Mouse (Mus musculus) liver, embryonic 14.5 days (tissue): ENCODE results near the gene Lsp1. TPM values are rescaled to one million over a fixed set of nuclear protein-coding genes. Genes with fewer than 3 reads are reported as not detected.

Source experiments
- ATAC-seq: fragments of 200-750 bp; cut with Nextera tagmentation; 2 replicates; pipeline ENCODE4 v1.8.0; 2017; ENCODE audit warnings: moderate number of reproducible peaks, mild to moderate bottlenecking, moderate library complexity; ENCODE audit not compliant: insufficient read depth
- DNase-seq, 3 experiments: peaks; one replicate each; pipeline ENCODE4 v3.0.0-alpha.2; 2012 to 2013; ENCODE audit warnings: low read depth in 3 of 3, low spot score in 3 of 3
- H3K27ac ChIP-seq: fragments of 300-500 bp; sonication (generic); 2 replicates; pipeline ENCODE4 v1.5.1; 2014; ENCODE audit warnings: moderate library complexity, mild to moderate bottlenecking, control low read depth, inconsistent platforms
- H3K27me3 ChIP-seq: fragments of 300-500 bp; sonication (generic); 2 replicates; pipeline ENCODE4 v1.6.1; 2014; ENCODE audit warnings: mild to moderate bottlenecking, low read length, moderate library complexity; ENCODE audit not compliant: control insufficient read depth, insufficient read depth
- H3K36me3 ChIP-seq: fragments of 300-500 bp; sonication (generic); replicated peaks from 2 replicates; pipeline ENCODE4 v1.6.1; 2014; ENCODE audit warnings: low read depth; ENCODE audit not compliant: control insufficient read depth, insufficient read depth
- H3K4me1 ChIP-seq, 2 experiments: fragments of 200-500 bp in 1 of 2; fragments of 300-500 bp in 1 of 2; sonication (generic) in 1 of 2; replicated peaks; 2 replicates each; pipeline ENCODE4 v1.6.1; 2012 to 2014; ENCODE audit warnings: antibody characterized with exemption in 1 of 2, inconsistent platforms in 1 of 2, low read length in 1 of 2; ENCODE audit not compliant: control insufficient read depth in 2 of 2, insufficient read depth in 2 of 2
- H3K4me2 ChIP-seq: fragments of 300-500 bp; sonication (generic); 2 replicates; pipeline ENCODE4 v1.6.1; 2014; ENCODE audit warnings: low read depth, mild to moderate bottlenecking, control low read depth, moderate library complexity
- H3K4me3 ChIP-seq, 2 experiments: fragments of 200-500 bp in 1 of 2; fragments of 300-500 bp in 1 of 2; sonication (generic) in 1 of 2; 2 replicates each; pipeline ENCODE4 v1.5.1; 2012 to 2014; ENCODE audit warnings: low read depth in 2 of 2, low read length in 2 of 2, mild to moderate bottlenecking in 2 of 2, control low read depth in 1 of 2, inconsistent platforms in 1 of 2, moderate library complexity in 1 of 2; ENCODE audit not compliant: insufficient read depth in 1 of 2
- H3K9ac ChIP-seq: fragments of 300-500 bp; sonication (generic); replicated peaks from 2 replicates; pipeline ENCODE4 v1.6.1; 2014; ENCODE audit warnings: mild to moderate bottlenecking, control low read depth, moderate library complexity
- H3K9me3 ChIP-seq: fragments of 300-500 bp; sonication (generic); 2 replicates; pipeline ENCODE4 v1.6.1; 2016; ENCODE audit warnings: low read length, mixed read lengths; ENCODE audit not compliant: control insufficient read depth
- CTCF ChIP-seq: IDR thresholded peaks from 2 replicates; pipeline ENCODE4 v1.5.1; 2016; ENCODE audit warnings: antibody characterized with exemption, low read depth, control low read depth
- EP300 ChIP-seq: IDR thresholded peaks from 2 replicates; pipeline ENCODE4 v1.6.1; 2016; ENCODE audit warnings: antibody characterized with exemption, low read depth
- WGBS: fragments of 180-500 bp; shearing (Covaris S2); extraction: QIAGEN DNeasy Blood & Tissue Kit; methylation state at CpG from one replicate; pipeline ENCODE4 v1.1.7; 2014; ENCODE audit not compliant: insufficient replicate concordance; 5-methylcytosine and 5-hydroxymethylcytosine counted together
- polyA plus RNA-seq, 2 experiments: library from polyadenylated mRNA; depleted of rRNA in 1 of 2; stranded (reverse) in 1 of 2; unstranded in 1 of 2; fragments of >200 nt; fragmentation: Nextera tagmentation in 1 of 2; extraction: Ambion mirVana in 1 of 2; gene quantifications; 2 replicates each; pipeline versions ENCODE4 v1.2.1 to v1.2.3; 2012 to 2014

Lsp1 gene
- polyA plus RNA-seq, 2 experiments, result 13.3 to 15.2 TPM

- H3K4me3 ChIP-seq, result no peak overlapping the region
- 40% methylated on average over 12 of the region's 12 CpGs for WGBS
- no peaks in the 10 kb centered on the region for H3K9me3 ChIP-seq
- no peaks in the 10 kb centered on the region for H3K27me3 ChIP-seq
- no peak for DNase-seq
- H3K4me1 ChIP-seq, result no peaks in the 10 kb centered on the region
- H3K4me2 ChIP-seq, result no peak overlapping the region
- no peaks in the 10 kb centered on the region for H3K36me3 ChIP-seq
- no peak overlapping the region for H3K27ac ChIP-seq
- no peak for TF ChIP-seq CTCF
- TF ChIP-seq EP300, result no peak
- no peak for ATAC-seq
- H3K9ac ChIP-seq, result no peak overlapping the region
Measured at GRCm38 (mm10) chr7:142510021-142510777, 49.6 kb downstream of the Lsp1 start.

DNA sequence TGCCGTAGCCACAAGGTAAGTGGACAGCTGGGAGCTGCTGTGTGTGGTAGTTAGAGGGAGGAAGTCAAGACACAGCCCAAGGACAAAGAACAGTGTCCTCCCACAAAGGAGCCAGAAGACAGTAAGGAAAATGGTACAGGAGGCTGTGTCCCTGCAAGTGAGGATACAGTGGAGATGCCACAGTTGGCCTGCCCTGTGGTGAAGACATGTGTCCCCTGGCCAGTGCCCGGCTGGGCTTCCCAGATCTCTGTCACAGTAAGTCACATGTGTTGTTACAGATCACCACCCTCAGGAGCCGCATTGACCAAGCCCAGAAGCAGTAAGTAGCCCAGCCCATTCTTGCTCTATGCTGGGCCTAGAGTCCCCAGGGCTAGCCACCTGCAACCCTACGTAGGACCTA is 53.4 kb downstream of the Lsp1 start:
- Histone ChIP-seq H3K27ac (no peak overlapping the region), H3K27me3 (no peaks in the 10 kb centered on the region), H3K4me1 (no peaks in the 10 kb centered on the region), H3K4me2 (no peak overlapping the region), H3K9ac (no peak overlapping the region), H3K9me3 (no peaks in the 10 kb centered on the region), H3K36me3 (no peaks in the 10 kb centered on the region), H3K4me3 (no peak overlapping the region)
- TF ChIP-seq CTCF (no peak), EP300 (no peak)
- ATAC-seq (no peak), DNase-seq (no peak)
- 59% methylated on average over 4 of the region's 4 CpGs for WGBS

DNA sequence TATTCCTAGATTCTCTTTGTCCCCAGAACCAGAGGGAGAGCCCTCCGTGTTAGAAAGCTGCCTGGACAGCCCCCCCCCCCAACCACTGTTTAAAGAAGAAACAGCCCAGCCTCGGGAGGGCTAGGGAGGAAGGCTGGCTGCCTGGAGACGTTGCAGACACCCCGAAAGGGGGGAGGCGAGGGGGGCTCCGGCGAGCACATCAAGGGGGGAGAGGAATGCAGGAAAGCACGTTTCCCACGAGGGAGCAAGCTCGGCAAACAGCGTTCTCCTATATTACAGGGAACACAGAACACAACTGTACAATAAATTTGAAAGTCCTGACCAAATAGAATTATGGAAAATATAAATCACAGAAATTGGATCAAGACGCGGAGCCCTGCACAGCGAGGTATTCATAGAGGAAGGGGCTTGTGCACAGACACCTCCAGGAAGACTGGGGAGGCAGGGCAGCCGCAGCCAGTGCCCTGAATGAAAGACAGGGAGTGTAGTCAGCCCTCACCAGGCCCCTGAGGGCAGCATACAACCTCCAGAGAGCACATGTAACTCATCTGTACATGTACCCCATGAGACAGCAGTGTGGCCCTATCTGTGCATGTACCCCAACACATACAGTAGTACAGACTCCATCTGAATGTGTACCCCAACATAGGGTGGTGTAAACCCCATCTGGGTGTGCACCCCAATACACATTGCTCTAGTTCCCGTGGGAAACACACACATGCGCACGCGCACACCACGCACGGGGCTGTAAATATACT is 55.8 kb downstream of the Lsp1 start:
- no peak overlapping the region for H3K4me3 ChIP-seq
- no peak overlapping the region for H3K4me2 ChIP-seq
- H3K9ac ChIP-seq, result no peak overlapping the region
- no peak overlapping the region for H3K27ac ChIP-seq
- DNase-seq, result no peak
- peaks cover 0 to 4% of the 10 kb centered on the region in 2 experiments; a peak in 1 of 4 replicates for H3K4me1 ChIP-seq
- WGBS, result 51% methylated on average over 21 of the region's 21 CpGs
- TF ChIP-seq EP300 (no peak), CTCF (no peak)
- ATAC-seq, result no peak
- no peaks in the 10 kb centered on the region for H3K9me3 ChIP-seq
- no peaks in the 10 kb centered on the region for H3K27me3 ChIP-seq
- H3K36me3 ChIP-seq, result no peaks in the 10 kb centered on the region

DNA sequence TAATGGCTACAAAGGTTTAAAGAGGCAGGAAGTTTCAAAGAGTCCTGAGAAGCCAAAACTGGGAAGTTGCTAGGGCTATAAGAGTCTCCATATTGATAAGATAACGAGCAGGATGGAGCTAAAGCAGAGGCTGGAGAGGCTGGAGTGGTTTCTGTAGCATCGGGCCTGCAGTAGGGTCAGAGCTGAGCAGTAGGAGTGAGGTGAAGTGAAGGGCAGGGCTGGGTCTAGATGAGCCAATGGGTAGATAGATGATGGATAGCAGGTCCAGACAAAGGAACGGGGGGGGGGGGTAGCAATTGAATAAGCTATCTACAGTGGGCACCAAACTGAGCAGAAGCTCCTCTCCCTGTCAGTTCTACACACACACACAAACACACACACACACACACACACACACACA is 56.9 kb downstream of the Lsp1 start:
- no peak for ATAC-seq
- Histone ChIP-seq H3K9me3 (no peaks in the 10 kb centered on the region), H3K4me1 (peaks cover 0 to 4% of the 10 kb centered on the region in 2 experiments; a peak in 1 of 4 replicates), H3K9ac (no peak overlapping the region), H3K36me3 (no peaks in the 10 kb centered on the region), H3K27me3 (no peaks in the 10 kb centered on the region), H3K4me3 (no peak overlapping the region), H3K27ac (no peak overlapping the region), H3K4me2 (no peak overlapping the region)
- no peak for DNase-seq
- 29% methylated on average over 3 of the region's 3 CpGs for WGBS
- no peak for TF ChIP-seq CTCF
- TF ChIP-seq EP300, result no peak

- DNase-seq (no peak), ATAC-seq (no peak)
- no peak overlapping the region for H3K4me2 ChIP-seq
- 61% methylated on average over 4 of the region's 4 CpGs for WGBS
- H3K36me3 ChIP-seq, result no peaks in the 10 kb centered on the region
- no peak overlapping the region for H3K4me3 ChIP-seq
- peaks cover 2 to 13% of the 10 kb centered on the region in 2 experiments for H3K4me1 ChIP-seq
- H3K9me3 ChIP-seq, result no peaks in the 10 kb centered on the region
- no peak overlapping the region for H3K9ac ChIP-seq
- TF ChIP-seq CTCF (no peak), EP300 (no peak)
- no peaks in the 10 kb centered on the region; the same call in 1 of the 2 replicates for H3K27me3 ChIP-seq
- no peak overlapping the region for H3K27ac ChIP-seq
Measured at GRCm38 (mm10) chr7:142520331-142520730, 59.7 kb downstream of the Lsp1 start.
